Mouse (Mus musculus) liver, embryonic 14.5 days (tissue): ENCODE measurements around the gene Sun1.

Source experiments
- CTCF ChIP-seq: IDR thresholded peaks from 2 replicates; pipeline ENCODE4 v1.5.1; 2016; ENCODE audit warnings: antibody characterized with exemption, low read depth, control low read depth
- EP300 ChIP-seq: IDR thresholded peaks from 2 replicates; pipeline ENCODE4 v1.6.1; 2016; ENCODE audit warnings: antibody characterized with exemption, low read depth

GRCm38 (mm10) chr5:139270806-139271521 lies 70.5 kb downstream of the Sun1 start:
- TF ChIP-seq CTCF (no peak), EP300 (no peak)
